Mouse (Mus musculus) hindbrain, postnatal 0 days (tissue): ENCODE measurements at regions not wholly inside any gene's neighbourhood (a gene's known extent, or its start where the extent isn't known, plus 50 kb on each side); places are given as distances from the start of the nearest gene placed in this dataset.

ENCODE experiments used
- ATAC-seq: fragments of 200-750 bp; cut with Nextera tagmentation; 2 replicates; pipeline ENCODE4 v1.8.0; 2017; ENCODE audit warnings: mild to moderate bottlenecking, moderate TSS enrichment, moderate library complexity
- DNase-seq: peaks from one replicate; pipeline ENCODE4 v3.0.0-alpha.2; 2015; ENCODE audit warnings: low spot score
- H3K27ac ChIP-seq: fragments of 300-500 bp; sonication (generic); 2 replicates; pipeline ENCODE4 v1.5.1; 2014; ENCODE audit warnings: mild to moderate bottlenecking
- H3K27me3 ChIP-seq: fragments of 300-500 bp; sonication (generic); 2 replicates; pipeline ENCODE4 v1.6.1; 2014; ENCODE audit warnings: low read length, mixed read lengths; ENCODE audit not compliant: insufficient read depth
- H3K36me3 ChIP-seq: fragments of 300-500 bp; sonication (generic); 2 replicates; pipeline ENCODE4 v1.6.1; 2014; ENCODE audit warnings: low read length, mixed read lengths; ENCODE audit not compliant: insufficient read depth
- H3K4me1 ChIP-seq: fragments of 300-500 bp; sonication (generic); 2 replicates; pipeline ENCODE4 v1.6.1; 2014; ENCODE audit warnings: antibody characterized with exemption, low read length, mixed read lengths; ENCODE audit not compliant: insufficient read depth
- H3K4me2 ChIP-seq: fragments of 300-500 bp; sonication (generic); 2 replicates; pipeline ENCODE4 v1.6.1; 2014; ENCODE audit warnings: low read depth, mild to moderate bottlenecking, low read length, moderate library complexity, mixed read lengths
- H3K4me3 ChIP-seq: fragments of 300-500 bp; sonication (generic); 2 replicates; pipeline ENCODE4 v1.5.1; 2014; ENCODE audit warnings: low read length
- H3K9ac ChIP-seq: fragments of 300-500 bp; sonication (generic); replicated peaks from 2 replicates; pipeline ENCODE4 v1.6.1; 2014; ENCODE audit warnings: mild to moderate bottlenecking, low read length, moderate library complexity, mixed read lengths
- H3K9me3 ChIP-seq: fragments of 300-500 bp; sonication (generic); 2 replicates; pipeline ENCODE4 v1.6.1; 2016; ENCODE audit warnings: low read length, mixed read lengths
- CTCF ChIP-seq: IDR thresholded peaks from 2 replicates; pipeline ENCODE4 v1.5.1; 2016; ENCODE audit warnings: antibody characterized with exemption, control low read depth, low read depth
- WGBS: fragments of 180-500 bp; shearing (Covaris S2); extraction: QIAGEN DNeasy Blood & Tissue Kit; methylation state at CpG from one replicate; pipeline ENCODE4 v1.1.7; 2014; 5-methylcytosine and 5-hydroxymethylcytosine counted together

DNA sequence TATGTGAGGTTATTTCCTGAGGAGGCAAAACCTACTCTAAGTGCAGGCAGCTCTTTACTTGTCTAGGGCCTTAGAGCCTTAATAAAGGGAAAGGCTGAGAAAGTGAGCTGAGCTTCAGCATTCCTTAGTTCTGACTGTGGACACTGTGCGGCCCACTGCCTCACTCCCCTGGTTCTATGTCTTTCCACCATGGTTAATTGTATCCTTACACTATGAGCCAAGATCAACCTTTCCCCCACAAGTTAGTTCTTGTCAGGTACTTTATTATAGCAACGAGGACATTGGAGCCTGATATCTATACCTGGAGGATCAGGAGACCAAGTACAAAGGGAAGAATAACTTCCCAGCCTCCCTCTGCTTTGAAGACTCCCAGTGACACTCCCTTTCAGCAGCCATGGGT lies 101.7 kb upstream of the Tbl1xr1 start:
- DNase-seq (no peak), ATAC-seq (no peak)
- Histone ChIP-seq H3K9me3 (no peaks in the 10 kb centered on the region), H3K4me2 (no peak overlapping the region), H3K9ac (no peak overlapping the region), H3K27ac (no peak overlapping the region), H3K4me1 (no peaks in the 10 kb centered on the region), H3K36me3 (no peaks in the 10 kb centered on the region), H3K4me3 (no peak overlapping the region), H3K27me3 (no peaks in the 10 kb centered on the region)
- TF ChIP-seq CTCF = no peak
- 90% methylated on average over 2 of the region's 2 CpGs for WGBS

DNA sequence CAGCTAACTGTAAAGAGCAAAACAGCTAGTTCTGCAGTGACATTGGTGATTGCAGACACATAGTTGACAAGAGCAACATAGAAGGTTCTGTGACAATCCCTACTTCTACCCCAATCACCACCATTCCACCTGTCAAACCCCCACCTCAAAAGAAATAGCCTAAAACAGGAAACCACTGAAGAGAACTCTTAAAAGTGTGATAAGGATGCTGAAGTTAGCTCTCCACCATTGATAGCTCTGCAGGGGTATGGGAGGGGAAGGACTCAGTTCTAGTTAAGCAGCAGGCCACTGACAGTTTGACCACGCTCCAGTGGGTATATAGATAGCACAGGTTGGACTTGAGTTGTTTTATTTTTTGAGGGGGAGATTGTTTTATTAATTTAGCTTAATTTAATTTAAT lies 98.7 kb upstream of the Tbl1xr1 start:
- DNase-seq (no peak), ATAC-seq (no peak)
- H3K4me2 ChIP-seq = no peak overlapping the region
- H3K36me3 ChIP-seq = no peaks in the 10 kb centered on the region
- H3K9ac ChIP-seq = no peak overlapping the region
- H3K27me3 ChIP-seq = no peaks in the 10 kb centered on the region
- no peak for TF ChIP-seq CTCF
- H3K4me3 ChIP-seq = no peak overlapping the region
- 92% methylated on average over 1 of the region's 1 CpGs for WGBS
- H3K27ac ChIP-seq = no peak overlapping the region
- H3K9me3 ChIP-seq = no peaks in the 10 kb centered on the region
- H3K4me1 ChIP-seq = no peaks in the 10 kb centered on the region

DNA sequence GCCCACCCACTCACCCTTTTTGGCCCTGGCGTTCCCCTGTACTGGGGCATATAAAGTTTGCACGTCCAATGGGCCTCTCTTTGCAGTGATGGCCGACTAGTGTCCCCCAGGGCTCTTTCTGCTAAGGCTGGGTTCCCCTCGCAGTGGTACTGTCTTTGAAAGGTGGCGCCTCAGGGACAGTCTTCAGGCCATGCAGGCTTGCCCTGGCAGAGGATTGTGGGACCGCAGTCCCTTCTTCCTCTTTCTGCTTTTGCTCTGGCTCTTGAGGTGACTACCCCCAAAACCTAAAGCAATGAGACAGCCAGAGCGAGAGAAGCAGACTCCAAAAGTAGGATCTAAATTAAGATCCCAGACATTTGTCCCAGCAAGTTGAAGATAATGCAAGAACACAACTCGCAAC lies 93.5 kb upstream of the Tbl1xr1 start:
- Histone ChIP-seq H3K36me3 (no peaks in the 10 kb centered on the region), H3K27ac (no peak overlapping the region), H3K27me3 (no peaks in the 10 kb centered on the region), H3K4me3 (no peak overlapping the region), H3K4me1 (no peaks in the 10 kb centered on the region), H3K4me2 (no peak overlapping the region), H3K9me3 (no peaks in the 10 kb centered on the region), H3K9ac (no peak overlapping the region)
- 87% methylated on average over 8 of the region's 8 CpGs for WGBS
- ATAC-seq (no peak), DNase-seq (no peak)
- no peak for TF ChIP-seq CTCF

DNA sequence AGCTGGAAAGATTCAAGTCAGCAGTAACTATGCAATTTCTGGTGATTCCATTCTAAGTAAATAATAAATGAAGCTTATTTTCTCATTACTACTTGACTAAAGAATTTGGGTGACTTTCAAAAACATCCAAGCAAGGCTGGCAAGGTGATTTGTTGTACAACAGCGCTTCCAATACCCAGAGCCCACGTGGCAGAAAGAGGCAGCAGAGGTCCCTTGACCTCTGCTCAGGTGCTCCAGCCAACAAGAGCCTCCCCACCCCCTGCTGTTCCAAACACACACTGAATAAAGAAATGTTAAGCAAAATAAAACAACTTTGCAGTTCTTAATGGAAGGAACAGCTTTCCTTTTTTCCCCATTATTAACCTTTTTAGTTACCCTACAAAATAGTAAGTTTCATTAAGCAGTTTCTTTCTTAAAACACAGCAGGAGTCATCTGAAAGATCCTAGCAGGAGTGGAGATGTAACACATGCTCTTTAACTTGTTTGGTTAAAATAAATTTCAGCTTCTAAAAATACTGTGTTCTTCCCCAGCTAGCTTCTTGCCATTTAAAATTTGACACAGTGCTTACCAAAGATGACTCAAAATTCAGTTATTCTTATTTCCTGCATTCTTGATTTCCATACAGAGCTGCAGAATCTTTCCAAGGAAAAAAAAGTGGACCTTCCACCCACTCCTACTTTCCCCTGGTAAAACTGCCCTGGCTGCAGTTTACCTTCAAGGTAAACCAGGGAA lies 92.3 kb upstream of the Tbl1xr1 start:
- no peak overlapping the region for H3K27ac ChIP-seq
- no peaks in the 10 kb centered on the region for H3K9me3 ChIP-seq
- TF ChIP-seq CTCF = no peak
- 33% methylated on average over 2 of the region's 2 CpGs for WGBS
- H3K4me2 ChIP-seq = no peak overlapping the region
- ATAC-seq (no peak), DNase-seq (no peak)
- H3K36me3 ChIP-seq = no peaks in the 10 kb centered on the region
- no peak overlapping the region for H3K9ac ChIP-seq
- no peaks in the 10 kb centered on the region for H3K27me3 ChIP-seq
- no peak overlapping the region for H3K4me3 ChIP-seq
- no peaks in the 10 kb centered on the region for H3K4me1 ChIP-seq

DNA sequence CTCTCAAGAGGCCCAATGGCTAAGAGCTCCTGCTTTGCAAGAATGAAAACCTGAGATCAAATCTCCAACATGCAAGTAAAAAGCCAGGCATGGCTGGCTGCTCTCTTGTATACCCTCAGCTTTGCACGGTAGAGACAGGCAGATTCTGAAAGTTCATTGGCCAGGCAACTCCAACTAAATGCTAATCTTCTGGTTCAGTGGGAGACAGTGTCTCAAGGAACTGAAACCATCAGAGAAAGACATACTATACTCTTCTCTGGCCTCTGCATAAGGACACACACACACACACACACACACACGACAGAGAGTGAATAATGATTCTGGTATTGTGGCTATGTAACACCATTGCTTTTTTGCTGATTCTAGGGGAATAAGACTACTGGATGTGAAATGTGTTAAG lies 91.6 kb upstream of the Tbl1xr1 start:
- 70% methylated on average over 2 of the region's 2 CpGs for WGBS
- no peak overlapping the region for H3K4me3 ChIP-seq
- DNase-seq (no peak), ATAC-seq (no peak)
- no peaks in the 10 kb centered on the region for H3K36me3 ChIP-seq
- no peaks in the 10 kb centered on the region for H3K4me1 ChIP-seq
- no peaks in the 10 kb centered on the region for H3K9me3 ChIP-seq
- H3K27me3 ChIP-seq = no peaks in the 10 kb centered on the region
- no peak overlapping the region for H3K4me2 ChIP-seq
- no peak overlapping the region for H3K9ac ChIP-seq
- no peak for TF ChIP-seq CTCF
- H3K27ac ChIP-seq = no peak overlapping the region

DNA sequence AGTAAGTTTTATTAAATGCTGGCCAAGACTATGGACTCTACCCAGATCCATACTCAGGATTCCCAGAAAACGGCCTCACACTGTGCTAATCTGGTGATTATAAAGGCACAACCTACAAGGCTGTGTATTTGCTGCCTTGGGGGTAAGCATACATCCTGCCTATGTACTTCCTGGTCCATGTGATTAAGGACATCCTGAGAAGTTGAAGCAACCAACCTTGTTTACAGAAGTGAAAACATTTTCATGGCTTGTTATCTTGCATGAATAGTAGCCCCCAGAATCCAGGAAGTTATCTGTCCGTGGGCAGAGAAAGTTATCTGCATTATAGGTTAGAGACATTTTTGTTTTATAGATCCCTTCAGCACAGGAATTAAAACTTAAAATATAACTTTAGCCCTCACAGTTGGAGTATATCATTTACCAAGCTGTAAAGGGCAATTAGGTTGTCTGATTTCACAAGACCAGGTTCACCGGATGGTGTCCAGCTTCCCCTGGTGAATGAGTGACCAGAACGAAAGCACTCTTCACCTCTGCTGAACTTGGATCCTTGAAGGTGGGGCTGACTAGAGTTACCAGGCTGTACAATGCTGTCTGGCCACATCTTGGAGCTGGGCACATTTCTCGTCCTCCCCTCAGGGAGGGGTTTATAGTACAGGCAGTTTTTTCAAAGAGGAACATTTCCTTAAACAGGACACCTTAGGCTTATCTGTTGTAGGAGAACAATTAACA lies 90.1 kb upstream of the Tbl1xr1 start:
- Histone ChIP-seq H3K27me3 (no peaks in the 10 kb centered on the region), H3K4me1 (no peaks in the 10 kb centered on the region), H3K4me3 (no peak overlapping the region), H3K36me3 (no peaks in the 10 kb centered on the region), H3K4me2 (no peak overlapping the region), H3K27ac (no peak overlapping the region), H3K9me3 (no peaks in the 10 kb centered on the region), H3K9ac (no peak overlapping the region)
- DNase-seq = no peak
- WGBS = 86% methylated on average over 5 of the region's 5 CpGs
- no peak for TF ChIP-seq CTCF
- no peak for ATAC-seq

DNA sequence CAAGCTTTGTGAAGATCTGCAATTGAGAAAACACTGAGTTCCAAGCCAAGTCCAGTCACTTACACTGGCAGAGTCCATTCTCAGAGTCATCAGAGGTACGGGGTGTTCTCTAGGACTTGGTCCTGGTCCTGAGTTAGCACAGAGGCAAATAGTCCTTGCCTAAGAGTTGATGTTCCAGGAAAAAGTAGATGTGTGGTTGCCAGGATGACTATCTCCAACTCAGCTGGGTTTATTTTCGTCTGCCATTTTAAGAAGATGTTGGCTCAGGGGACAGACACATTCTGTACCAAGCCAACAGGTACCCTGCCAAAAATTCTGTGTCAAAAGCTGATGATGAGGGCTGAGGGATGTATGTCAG lies 89.6 kb upstream of the Tbl1xr1 start:
- Histone ChIP-seq H3K9ac (no peak overlapping the region), H3K4me3 (no peak overlapping the region), H3K4me1 (no peaks in the 10 kb centered on the region), H3K9me3 (no peaks in the 10 kb centered on the region), H3K27me3 (no peaks in the 10 kb centered on the region), H3K27ac (no peak overlapping the region), H3K4me2 (no peak overlapping the region), H3K36me3 (no peaks in the 10 kb centered on the region)
- 87% methylated on average over 2 of the region's 2 CpGs for WGBS
- DNase-seq (no peak), ATAC-seq (no peak)
- no peak for TF ChIP-seq CTCF
